Mouse (Mus musculus) stomach, postnatal 0 days (tissue): ENCODE measurements around the gene Mynn.

Experiments used
- CTCF ChIP-seq: IDR thresholded peaks from 2 replicates; pipeline ENCODE4 v1.5.1; 2016; ENCODE audit warnings: antibody characterized with exemption, low read depth, mild to moderate bottlenecking, moderate library complexity
- EP300 ChIP-seq: optimal IDR thresholded peaks from 2 replicates; pipeline ENCODE3; 2016; ENCODE audit warnings: antibody characterized with exemption

DNA sequence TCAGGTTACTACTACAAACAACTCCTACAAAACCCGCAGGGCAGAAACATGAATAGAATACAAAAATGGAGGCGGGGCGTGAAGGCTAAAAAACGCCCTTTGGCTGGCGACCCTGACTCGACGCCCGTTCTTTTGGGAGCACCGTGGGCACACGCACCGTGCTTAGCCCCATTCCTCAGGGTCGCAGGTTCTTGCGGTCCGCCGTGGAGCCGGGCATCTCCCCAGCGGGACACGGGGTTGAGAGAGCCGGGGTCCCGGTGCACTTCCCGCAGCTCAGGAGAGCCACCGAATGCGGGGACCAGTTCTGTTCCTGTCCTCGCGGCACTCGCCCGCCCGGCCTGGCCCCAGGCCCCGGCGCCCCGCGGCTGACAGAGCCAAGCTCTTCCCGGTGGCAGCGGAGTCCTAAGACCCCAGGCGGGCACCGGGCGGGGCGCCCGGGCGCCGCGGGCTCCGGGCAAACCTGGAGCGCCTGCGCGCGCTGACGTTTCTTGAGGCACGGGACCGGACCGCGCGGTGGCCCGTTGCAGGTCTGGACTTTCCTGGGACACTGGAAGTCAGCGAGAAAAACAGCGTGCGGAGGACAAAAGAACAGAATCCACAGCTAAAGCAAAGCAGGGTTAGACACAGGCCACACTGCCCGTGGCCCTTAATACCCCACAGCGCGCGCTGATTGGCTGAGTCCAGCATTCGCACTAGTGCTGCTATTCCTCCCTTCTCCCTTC lies 6.6 kb upstream of the Mynn start:
- TF ChIP-seq CTCF (no peak), EP300 (no peak)
